Mouse (Mus musculus) lung, postnatal 36 days (tissue): ENCODE measurements around the gene Nup93.

Experiments used
- DNase-seq: peaks from one replicate; pipeline ENCODE4 v3.0.0; 2022; ENCODE audit warnings: mixed read lengths

The Nup93 gene

GRCm38 (mm10) chr8:94187290-94188002 lies 26.9 kb upstream of the Nup93 start:
- no peak for DNase-seq

GRCm38 (mm10) chr8:94189275-94190031 lies 24.9 kb upstream of the Nup93 start:
- peak; percentile 70 for DNase-seq

- DNase-seq = peak; percentile 90
These were observed 23.2 kb upstream of the Nup93 start for GRCm38 (mm10) chr8:94191101-94191691.

GRCm38 (mm10) chr8:94192926-94193325 lies 21.4 kb upstream of the Nup93 start:
- peak; percentile 54 for DNase-seq

GRCm38 (mm10) chr8:94194591-94195223 lies 19.7 kb upstream of the Nup93 start:
- peak; percentile 55 for DNase-seq

- DNase-seq = peak; percentile 73
These were observed 15.0 kb upstream of the Nup93 start for GRCm38 (mm10) chr8:94199202-94199869.

- DNase-seq = peak; percentile 41
These were observed 10.3 kb upstream of the Nup93 start for GRCm38 (mm10) chr8:94204043-94204442.

GRCm38 (mm10) chr8:94205736-94206135 lies 8.6 kb upstream of the Nup93 start:
- DNase-seq = peak; percentile 80

GRCm38 (mm10) chr8:94206256-94206655 lies 8.1 kb upstream of the Nup93 start:
- DNase-seq = no peak

GRCm38 (mm10) chr8:94207491-94207890 lies 6.9 kb upstream of the Nup93 start:
- no peak for DNase-seq

GRCm38 (mm10) chr8:94209639-94210038 lies 4.7 kb upstream of the Nup93 start:
- no peak for DNase-seq

GRCm38 (mm10) chr8:94210225-94210624 lies 4.1 kb upstream of the Nup93 start:
- no peak for DNase-seq

- no peak for DNase-seq
These were observed 545 bp upstream of the Nup93 start for GRCm38 (mm10) chr8:94213819-94214218.

- DNase-seq = no peak
These were observed 13.1 kb downstream of the Nup93 start for GRCm38 (mm10) chr8:94227381-94227939.

- DNase-seq = no peak
These were observed 25.9 kb downstream of the Nup93 start for GRCm38 (mm10) chr8:94240240-94240751.

GRCm38 (mm10) chr8:94249836-94250435 lies 35.6 kb downstream of the Nup93 start:
- no peak for DNase-seq

- no peak for DNase-seq
These were observed 44.5 kb downstream of the Nup93 start for GRCm38 (mm10) chr8:94258881-94259280.

GRCm38 (mm10) chr8:94262626-94263297 lies 48.4 kb downstream of the Nup93 start:
- peak; percentile 14 for DNase-seq

GRCm38 (mm10) chr8:94266344-94267191 lies 52.2 kb downstream of the Nup93 start:
- no peak for DNase-seq

GRCm38 (mm10) chr8:94268359-94268890 lies 54.1 kb downstream of the Nup93 start:
- DNase-seq = no peak
